Mouse (Mus musculus) embryo, embryonic 9.5 days (tissue): ENCODE measurements around the gene Capza3.

Experiments used
- DNase-seq: peaks from one replicate; pipeline ENCODE4 v3.0.0-alpha.2; 2017; ENCODE audit errors: extremely low spot score

Capza3 gene

DNA sequence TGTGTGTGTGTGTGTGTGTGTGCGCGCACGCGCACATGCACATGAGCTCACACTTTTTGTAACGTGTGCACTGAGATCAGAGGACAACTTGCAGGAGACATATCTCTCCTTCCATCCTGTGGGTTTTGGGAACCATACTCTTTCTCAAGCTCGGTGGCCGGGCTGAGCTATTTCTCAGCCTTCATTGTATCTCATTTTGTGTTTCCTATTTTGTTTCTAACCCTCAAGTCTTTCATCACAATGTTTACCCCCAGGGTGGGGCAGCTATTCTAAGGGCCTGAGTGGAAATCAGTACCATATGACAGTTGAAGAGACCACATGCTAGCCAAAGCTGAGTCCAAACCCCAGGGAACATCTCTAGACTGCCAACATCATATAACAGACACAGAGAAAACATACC is at the start of gene Capza3:
TSS of gene Capza3 (plus strand) at position 301 of the 400 bp plus-strand sequence.
- DNase-seq: no peak

GRCm38 (mm10) chr6:140005181-140005580 is 35.9 kb upstream of the Capza3 start:
- DNase-seq: no peak

DNA sequence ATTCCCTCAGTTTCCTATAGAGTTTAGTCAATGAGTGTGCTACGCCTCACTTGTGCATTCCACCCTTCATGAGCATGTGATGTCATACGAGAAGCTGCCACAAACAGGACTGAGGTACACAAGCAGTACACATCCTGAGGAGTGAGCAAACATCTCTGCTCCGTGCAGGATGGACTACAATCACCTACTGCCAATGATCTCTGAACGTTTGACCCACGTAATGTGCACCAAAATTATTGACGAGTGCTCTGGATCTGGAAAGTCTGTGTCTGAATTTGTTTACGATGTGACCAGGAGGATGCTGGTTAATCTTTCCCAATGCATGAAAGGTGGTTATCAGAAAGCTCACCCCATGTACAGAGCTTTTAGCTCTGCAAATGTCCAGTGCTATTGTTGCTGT is 16.6 kb upstream of the Capza3 start:
- DNase-seq: no peak

- no peak for DNase-seq
Measured at GRCm38 (mm10) chr6:140041357-140041756, 305 bp downstream of the Capza3 start, which contains the start of gene Plcz1. Gene Plcz1, minus strand, starts transcription at chr6:140041457.

DNA sequence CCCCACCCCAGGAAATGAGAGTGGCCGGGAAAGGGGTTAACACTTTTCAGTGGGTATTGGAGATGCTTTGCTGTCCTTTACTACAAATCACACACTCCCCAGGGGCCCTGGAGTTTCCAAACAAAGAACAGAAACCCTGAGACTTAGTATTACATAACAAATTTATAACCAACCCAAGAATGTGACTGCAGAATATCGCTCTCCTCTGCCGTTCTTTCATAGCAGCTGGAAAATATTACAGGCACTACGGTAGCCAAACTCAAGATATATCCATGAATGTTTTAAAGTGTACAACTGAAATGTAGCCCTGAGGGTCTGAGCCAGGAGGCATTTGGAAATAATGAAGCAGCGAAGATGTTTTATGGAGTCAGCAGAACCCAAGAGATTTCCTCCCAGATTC is 10.4 kb downstream of the Capza3 start:
- no peak for DNase-seq

- no peak for DNase-seq
Measured at GRCm38 (mm10) chr6:140054271-140054928, 13.3 kb downstream of the Capza3 start.

DNA sequence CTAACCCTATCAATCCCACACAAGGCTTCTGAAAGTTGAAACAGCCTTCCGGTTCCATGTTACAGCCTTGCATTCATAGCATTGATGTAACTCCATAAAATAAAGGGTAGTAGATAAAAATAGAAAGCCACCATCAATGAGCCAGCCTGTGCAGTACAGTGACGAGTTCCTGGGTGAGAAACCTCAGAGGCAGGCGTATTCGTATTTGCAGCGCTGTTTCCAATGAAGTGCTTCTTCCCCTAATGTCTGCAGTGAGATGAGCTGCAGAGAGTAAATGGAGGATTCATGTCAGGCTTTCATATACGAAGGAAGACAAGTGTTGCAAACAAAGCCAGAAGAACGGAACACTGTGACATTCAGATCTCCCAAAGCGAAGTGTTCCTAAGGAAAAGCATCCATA is 28.1 kb downstream of the Capza3 start:
- DNase-seq: no peak

- no peak for DNase-seq
Measured at GRCm38 (mm10) chr6:140080933-140081332, 39.9 kb downstream of the Capza3 start.

GRCm38 (mm10) chr6:140081739-140082138 is 40.7 kb downstream of the Capza3 start:
- DNase-seq: no peak

GRCm38 (mm10) chr6:140089855-140090254 is 48.8 kb downstream of the Capza3 start:
- DNase-seq: no peak
